Mouse (Mus musculus) CH12.LX (cell line): ENCODE results near the gene Nck2. TPM values are rescaled to one million over a fixed set of nuclear protein-coding genes. Genes with fewer than 3 reads are reported as not detected.
"Not testable (repeated sequence)": the region's sequence is repeated elsewhere in the genome, so short reads cannot be mapped to it uniquely, and the experiment has no call there.

Experiments
- DNase-seq: peaks from one replicate; pipeline ENCODE4 v3.0.0-alpha.2; 2013; ENCODE audit errors: extremely low read depth
- H3K27ac ChIP-seq: 2 replicates; pipeline ENCODE4 v1.5.1; 2012; ENCODE audit warnings: low read depth, mild to moderate bottlenecking, control low read depth, moderate library complexity; ENCODE audit not compliant: insufficient read depth
- H3K27me3 ChIP-seq: replicated peaks from 2 replicates; pipeline ENCODE3; 2012; ENCODE audit warnings: inconsistent platforms
- H3K36me3 ChIP-seq, 2 experiments: replicated peaks in 1 of 2; 2 replicates each; pipeline versions ENCODE3 to v1.6.1; 2012; ENCODE audit warnings: inconsistent platforms in 1 of 2, low read length in 1 of 2, mild to moderate bottlenecking in 1 of 2, mixed read lengths in 1 of 2, moderate library complexity in 1 of 2; ENCODE audit not compliant: control insufficient read depth in 1 of 2, insufficient read depth in 1 of 2
- H3K4me1 ChIP-seq, 2 experiments: 2 replicates each; pipeline ENCODE4 v1.6.1; 2012; ENCODE audit warnings: inconsistent platforms in 1 of 2, moderate library complexity in 1 of 2; ENCODE audit not compliant: insufficient read depth in 2 of 2, control insufficient read depth in 1 of 2
- H3K4me2 ChIP-seq: 2 replicates; pipeline ENCODE4 v1.6.1; 2012; ENCODE audit warnings: low read depth, mild to moderate bottlenecking, control low read depth; ENCODE audit not compliant: poor library complexity, insufficient read depth, severe bottlenecking
- H3K4me3 ChIP-seq, 3 experiments: fragments of 150-350 bp in 1 of 3; sonication (generic) in 1 of 3; replicated peaks in 1 of 3; 2 replicates each; pipeline versions ENCODE3 to v1.5.1; 2011 to 2012; ENCODE audit warnings: low read depth in 2 of 3, low read length in 2 of 3, mild to moderate bottlenecking in 2 of 3, moderate library complexity in 2 of 3, control low read depth in 1 of 3, improper control_type of control experiment in 1 of 3, inconsistent platforms in 1 of 3, mixed read lengths in 1 of 3; ENCODE audit not compliant: poor library complexity in 1 of 3
- H3K79me2 ChIP-seq: replicated peaks from 2 replicates; pipeline ENCODE4 v1.6.1; 2012; ENCODE audit warnings: mild to moderate bottlenecking, moderate library complexity; ENCODE audit not compliant: control insufficient read depth, poor library complexity, insufficient read depth, severe bottlenecking; ENCODE audit errors: extremely low read depth
- H3K9ac ChIP-seq: 2 replicates; pipeline ENCODE4 v1.6.1; 2012; ENCODE audit warnings: low read depth, mild to moderate bottlenecking, control low read depth, moderate library complexity; ENCODE audit not compliant: insufficient read depth
- H3K9me3 ChIP-seq: replicated peaks from 2 replicates; pipeline ENCODE3; 2012; ENCODE audit warnings: low read length, inconsistent platforms, mixed read lengths
- CHD1 ChIP-seq: IDR thresholded peaks from 2 replicates; pipeline ENCODE4 v1.6.1; 2012; ENCODE audit warnings: low read depth, low read length, improper control_type of control experiment, inconsistent platforms
- ELF1 ChIP-seq: IDR thresholded peaks from 2 replicates; pipeline ENCODE4 v1.6.1; 2014; ENCODE audit warnings: low read depth, mild to moderate bottlenecking, inconsistent platforms, low read length, improper control_type of control experiment
- ETS1 ChIP-seq: conservative IDR thresholded peaks from 2 replicates; pipeline ENCODE4 v1.6.1; 2012; ENCODE audit warnings: low read depth, mild to moderate bottlenecking, inconsistent platforms, low read length, improper control_type of control experiment, moderate library complexity
- HCFC1 ChIP-seq: IDR thresholded peaks from 2 replicates; pipeline ENCODE4 v1.6.1; 2012; ENCODE audit warnings: low read depth, mild to moderate bottlenecking, inconsistent platforms, low read length, improper control_type of control experiment
- KAT2A ChIP-seq: IDR thresholded peaks from 2 replicates; pipeline ENCODE4 v1.6.1; 2012; ENCODE audit warnings: low read length, improper control_type of control experiment, inconsistent platforms; ENCODE audit not compliant: insufficient replicate concordance
- MAX ChIP-seq: IDR thresholded peaks from 2 replicates; pipeline ENCODE4 v1.6.1; 2011; ENCODE audit warnings: low read length, improper control_type of control experiment
- MAZ ChIP-seq: IDR thresholded peaks from 2 replicates; pipeline ENCODE4 v1.6.1; 2012; ENCODE audit warnings: low read depth, mild to moderate bottlenecking, inconsistent platforms, low read length, improper control_type of control experiment, moderate library complexity
- NELFE ChIP-seq: IDR thresholded peaks from 2 replicates; pipeline ENCODE4 v1.6.1; 2011; ENCODE audit warnings: low read depth, low read length, improper control_type of control experiment
- NRF1 ChIP-seq: IDR thresholded peaks from 2 replicates; pipeline ENCODE4 v1.6.1; 2014; ENCODE audit warnings: low read depth, mild to moderate bottlenecking, inconsistent platforms, low read length, improper control_type of control experiment, moderate library complexity
- PAX5 ChIP-seq: IDR thresholded peaks from 2 replicates; pipeline ENCODE4 v1.6.1; 2012; ENCODE audit warnings: low read length, inconsistent platforms, mixed read lengths
- POLR2AphosphoS2 ChIP-seq: IDR thresholded peaks from 2 replicates; pipeline ENCODE4 v1.6.1; 2011; ENCODE audit warnings: low read depth, low read length, improper control_type of control experiment
- RAD21 ChIP-seq: IDR thresholded peaks from 2 replicates; pipeline ENCODE4 v1.6.1; 2011; ENCODE audit warnings: low read depth, mild to moderate bottlenecking, low read length, improper control_type of control experiment, moderate library complexity
- RCOR1 ChIP-seq: conservative IDR thresholded peaks from 2 replicates; pipeline ENCODE4 v1.6.1; 2012; ENCODE audit warnings: low read depth, mild to moderate bottlenecking, inconsistent platforms, low read length, improper control_type of control experiment
- SMC3 ChIP-seq: IDR thresholded peaks from 2 replicates; pipeline ENCODE4 v1.6.1; 2011; ENCODE audit warnings: low read depth, low read length, improper control_type of control experiment
- TBP ChIP-seq: conservative IDR thresholded peaks from 2 replicates; pipeline ENCODE4 v1.6.1; 2011; ENCODE audit warnings: low read depth, low read length, improper control_type of control experiment
- UBTF ChIP-seq: IDR thresholded peaks from 2 replicates; pipeline ENCODE4 v1.6.1; 2012; ENCODE audit warnings: low read depth, mild to moderate bottlenecking, inconsistent platforms, low read length, improper control_type of control experiment, moderate library complexity
- USF1 ChIP-seq: IDR thresholded peaks from 2 replicates; pipeline ENCODE4 v1.6.1; 2014; ENCODE audit warnings: low read depth, mild to moderate bottlenecking, inconsistent platforms, low read length, improper control_type of control experiment
- ZC3H11A ChIP-seq: IDR thresholded peaks from 2 replicates; pipeline ENCODE4 v1.6.1; 2012; ENCODE audit warnings: low read depth, mild to moderate bottlenecking, inconsistent platforms, low read length, improper control_type of control experiment
- ZNF384 ChIP-seq: IDR thresholded peaks from 2 replicates; pipeline ENCODE4 v1.6.1; 2012; ENCODE audit warnings: low read depth, low read length, improper control_type of control experiment, inconsistent platforms
- dilution Hi-C: fragments of 300-500 bp; cut with MboI; formaldehyde crosslinking; loops from 2 replicates; pipeline ENCODE4 v1.14.3; 2020; ENCODE audit warnings: low sequenced_read_pairs; ENCODE audit not compliant: extremely low pct_unique_long_range_greater_than_20kb, extremely low pct_ligation_motif_present
- in situ Hi-C: fragments of 300-500 bp; cut with MboI; formaldehyde crosslinking; loops from 3 replicates; pipeline ENCODE4 v1.14.3; 2019; ENCODE audit warnings: low sequenced_read_pairs, low pct_ligation_motif_present, low pct_unique_long_range_greater_than_20kb, mixed read lengths
- polyA plus RNA-seq: library from polyadenylated mRNA; unstranded; fragments of >175 nt; gene quantifications from 2 replicates; pipeline ENCODE4 v1.2.1, GENCODE M21; 2012; ENCODE audit warnings: low read depth; ENCODE audit not compliant: insufficient read length
- total RNA-seq, 2 experiments: library from RNA; depleted of rRNA; stranded (reverse); fragments of 300-350 nt in 1 of 2; fragments of >200 nt in 1 of 2; gene quantifications; 2 replicates each; pipeline ENCODE4 v1.2.3; 2012 to 2014

Gene Nck2
- total and polyA plus RNA-seq, 3 experiments = 4.4 to 7.6 (median 4.6) TPM

- Histone ChIP-seq H3K27me3 (no peaks in the 10 kb centered on the region), H3K36me3 (peaks cover 7 to 19% of the 10 kb centered on the region in 2 experiments), H3K4me3 (no peak overlapping the region), H3K4me2 (no peak overlapping the region), H3K27ac (no peak overlapping the region), H3K9me3 (no peaks in the 10 kb centered on the region), H3K9ac (no peak overlapping the region)
- no peak for TF ChIP-seq UBTF
- TF ChIP-seq, all 38 proteins: peak for 0
- dilution Hi-C loops (no loop called here), in situ Hi-C loops (no loop called here)
- DNase-seq = no peak
- Histone ChIP-seq H3K79me2 (no peaks in the 10 kb centered on the region), H3K4me1 (peaks cover 6 to 39% of the 10 kb centered on the region in 2 experiments)
Measured at GRCm38 (mm10) chr1:43550525-43550924, 106.1 kb downstream of the Nck2 start.

GRCm38 (mm10) chr1:43553989-43554679 is 109.8 kb downstream of the Nck2 start:
- H3K9ac ChIP-seq, dilution Hi-C loops, H3K4me2 ChIP-seq, H3K27ac ChIP-seq, DNase-seq, H3K79me2 ChIP-seq, H3K4me3 ChIP-seq, H3K9me3 ChIP-seq, H3K27me3 ChIP-seq, in situ Hi-C loops: not testable (repeated sequence)
- H3K36me3 ChIP-seq = peaks cover 7 to 23% of the 10 kb centered on the region in 2 experiments
- H3K4me1 ChIP-seq = peaks cover 6 to 29% of the 10 kb centered on the region in 2 experiments

- TF ChIP-seq ELF1 (no peak), ETS1 (no peak), NRF1 (no peak), NELFE (no peak), ZC3H11A (no peak), MAX (no peak), HCFC1 (no peak), CHD1 (no peak), USF1 (no peak), PAX5 (no peak), MAZ (no peak), TBP (no peak), SMC3 (no peak), UBTF (no peak), KAT2A (no peak), ZNF384 (no peak), RAD21 (no peak), POLR2AphosphoS2 (no peak), RCOR1 (no peak)
- TF ChIP-seq, all 38 proteins: peak for 0
- in situ Hi-C loops (no loop called here), dilution Hi-C loops (no loop called here)
- H3K36me3 ChIP-seq = peaks cover 7 to 26% of the 10 kb centered on the region in 2 experiments
- no peaks in the 10 kb centered on the region for H3K79me2 ChIP-seq
- no peak overlapping the region for H3K4me3 ChIP-seq
- H3K27ac ChIP-seq = no peak overlapping the region
- H3K9ac ChIP-seq = no peak overlapping the region
- peaks cover 6 to 17% of the 10 kb centered on the region in 2 experiments; a peak in 3 of 4 replicates for H3K4me1 ChIP-seq
- H3K4me2 ChIP-seq = no peak overlapping the region
- no peaks in the 10 kb centered on the region for H3K27me3 ChIP-seq
- DNase-seq = no peak
- H3K9me3 ChIP-seq = no peaks in the 10 kb centered on the region
Measured at GRCm38 (mm10) chr1:43555222-43555974, 111.0 kb downstream of the Nck2 start.
